In the genomic region with DNA sequence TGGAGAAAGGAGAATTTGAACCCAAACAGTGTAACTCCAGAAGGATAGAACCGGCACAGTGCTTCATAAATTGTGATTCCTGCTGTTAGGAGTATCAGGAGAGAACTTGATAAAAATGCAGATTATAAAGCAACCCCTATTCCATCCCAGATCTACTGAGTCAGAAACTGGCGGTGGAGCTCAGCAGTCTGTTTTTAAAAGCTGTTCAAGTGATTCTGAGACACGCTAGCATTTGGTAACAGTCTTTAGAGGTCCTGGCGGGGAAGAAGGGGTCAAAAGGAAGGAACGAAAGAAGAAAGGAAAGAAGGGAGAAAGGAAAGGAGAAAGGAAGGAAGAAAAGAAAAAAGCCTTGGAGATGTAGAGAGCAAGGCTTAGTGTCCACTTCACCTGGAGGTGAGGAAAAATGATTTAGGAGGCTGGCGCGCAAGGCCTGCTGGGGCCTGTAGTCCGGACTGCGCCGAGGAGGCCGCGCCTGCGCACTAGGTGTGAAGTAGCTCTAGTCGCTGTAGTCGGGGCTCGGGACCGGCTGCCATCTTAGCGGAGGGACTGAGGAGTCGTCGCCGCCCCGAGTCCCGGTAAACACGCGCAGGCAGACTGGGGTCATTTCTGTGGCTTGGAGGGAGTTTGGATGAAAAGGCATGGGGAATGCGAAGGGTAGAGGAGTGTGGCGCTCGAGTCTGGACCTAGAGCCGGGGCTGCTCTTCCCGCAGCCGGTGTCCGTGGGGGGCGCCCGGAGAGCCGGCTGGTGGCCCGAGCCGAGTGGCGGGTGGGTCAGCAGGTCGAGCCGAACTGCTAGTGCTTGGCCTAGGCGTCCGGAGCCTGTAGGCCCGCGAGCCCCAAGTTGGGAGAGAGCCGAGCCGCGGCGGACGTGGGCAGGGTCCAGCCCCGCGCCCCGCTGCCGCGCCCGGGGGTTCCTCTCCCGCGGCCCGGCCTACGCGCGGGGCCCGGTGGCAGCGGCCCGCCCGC, we compare ENCODE assay signal across 8 mouse cellular contexts. TPM values are rescaled to one million over a fixed set of nuclear protein-coding genes. Genes with fewer than 3 reads are reported as not detected.
DNase-seq lines count a peak whose midpoint lies in the region; ATAC-seq lines count a peak whose summit lies in the region.

A gene (plus strand): TSS at position 499 of the 966 bp plus-strand sequence.

- peak; percentile 78 for DNase-seq in MEL-GATA-1-ER (ENCODE audit: extremely low read depth, low read depth)
- peak; percentile 91 for DNase-seq in cerebellum, adult 8-10 months
- peak; percentile 95 for DNase-seq in forelimb bud, embryonic 11.5 days (ENCODE audit: low read depth, low spot score)
- DNase-seq in layer of hippocampus, adult 9-10 months (ENCODE audit: low spot score) = peak; percentile 83
- DNase-seq in ovary, postnatal 10 days (ENCODE audit: low spot score) = peak; percentile 73
- peak; percentile 84 to 92 for DNase-seq in thymus, postnatal 10 days (ENCODE audit: low spot score in 2 of 2)

- WGBS in lung, embryonic 16.5 days = 2% methylated on average over 60 of the region's 65 CpGs

- ATAC-seq in hematopoietic stem cell, adult 5-6 weeks (replicated peaks in 1 of 2; ENCODE audit: insufficient read depth in 1 of 2, low FRiP score in 2 of 2, low TSS enrichment in 1 of 2, low read depth in 1 of 2, poor library complexity in 2 of 2, severe bottlenecking in 2 of 2) = peak; percentile 95 to 97
- peak; percentile 99 for ATAC-seq in lung, embryonic 16.5 days (ENCODE audit: low read depth)

- peak within 1 kb of the TSS; percentile 97 for H3K9ac ChIP-seq in lung, embryonic 16.5 days (ENCODE audit: low read length)

- H3K4me3 ChIP-seq in lung, embryonic 16.5 days (ENCODE audit: low read length) = peak within 1 kb of the TSS; percentile 86

- no peaks in the 10 kb centered on the region for H3K27me3 ChIP-seq in lung, embryonic 16.5 days (ENCODE audit: control insufficient read depth, insufficient read depth, low read depth, low read length)

- peaks cover 16% of the 10 kb centered on the region for H3K4me1 ChIP-seq in lung, embryonic 16.5 days (replicated peaks; ENCODE audit: control insufficient read depth, insufficient read depth, low read length)

- H3K36me3 ChIP-seq in lung, embryonic 16.5 days (ENCODE audit: control insufficient read depth, insufficient read depth, low read length) = peaks cover 3% of the 10 kb centered on the region

- peak within 1 kb of the TSS; percentile 84 for H3K27ac ChIP-seq in lung, embryonic 16.5 days (ENCODE audit: low read length)

- peak within 1 kb of the TSS; percentile 53 for H3K4me2 ChIP-seq in lung, embryonic 16.5 days (ENCODE audit: low read depth, low read length)

- no peaks in the 10 kb centered on the region for H3K9me3 ChIP-seq in lung, embryonic 16.5 days (ENCODE audit: control insufficient read depth, low read length)

RNA-seq across cellular contexts. Expression of the gene that starts here (rescaled TPM):
- 57.3 and 65.5 TPM in 2 replicates for total RNA-seq in hematopoietic stem cell, adult 5-6 weeks (2017)
- 54.4 and 55.6 TPM in 2 replicates for polyA plus RNA-seq in lung, embryonic 16.5 days (2015; fragmentation: Nextera tagmentation; extraction: Ambion mirVana)

Comparison
In these comparisons a context has a peak if more than half of its experiments do, and no peak if none do; other contexts are left out.
1. Peak in every context shown above with its lines: DNase-seq, ATAC-seq, H3K4me3 ChIP-seq and H3K27ac ChIP-seq.